Mouse (Mus musculus) limb, embryonic 13.5 days (tissue): ENCODE results near the gene Atp5e. TPM values are rescaled to one million over a fixed set of nuclear protein-coding genes. Genes with fewer than 3 reads are reported as not detected.

Source experiments
- ATAC-seq: fragments of 200-750 bp; cut with Nextera tagmentation; 2 replicates; pipeline ENCODE4 v1.8.0; 2017; ENCODE audit warnings: low read depth, moderate number of reproducible peaks, moderate TSS enrichment; ENCODE audit not compliant: low FRiP score
- H3K27ac ChIP-seq: fragments of 300-500 bp; sonication (generic); 2 replicates; pipeline ENCODE4 v1.5.1; 2015; ENCODE audit warnings: inconsistent platforms, mild to moderate bottlenecking, moderate library complexity
- H3K27me3 ChIP-seq: fragments of 300-500 bp; sonication (generic); 2 replicates; pipeline ENCODE4 v1.6.1; 2015; ENCODE audit warnings: mild to moderate bottlenecking, inconsistent platforms
- H3K36me3 ChIP-seq: fragments of 300-500 bp; sonication (generic); 2 replicates; pipeline ENCODE4 v1.6.1; 2015; ENCODE audit warnings: inconsistent platforms, mild to moderate bottlenecking, moderate library complexity
- H3K4me1 ChIP-seq: fragments of 300-500 bp; sonication (generic); 2 replicates; pipeline ENCODE4 v1.6.1; 2015; ENCODE audit warnings: inconsistent platforms
- H3K4me2 ChIP-seq: fragments of 300-500 bp; sonication (generic); replicated peaks from 2 replicates; pipeline ENCODE4 v1.6.1; 2015; ENCODE audit warnings: inconsistent platforms, mild to moderate bottlenecking, moderate library complexity
- H3K4me3 ChIP-seq: fragments of 300-500 bp; sonication (generic); 2 replicates; pipeline ENCODE4 v1.5.1; 2015; ENCODE audit warnings: moderate library complexity, mild to moderate bottlenecking, inconsistent platforms
- H3K9ac ChIP-seq: fragments of 300-500 bp; sonication (generic); 2 replicates; pipeline ENCODE4 v1.6.1; 2015; ENCODE audit warnings: mild to moderate bottlenecking, inconsistent platforms
- H3K9me3 ChIP-seq: fragments of 300-500 bp; sonication (generic); 2 replicates; pipeline ENCODE4 v1.6.1; 2016; ENCODE audit warnings: inconsistent platforms
- WGBS: fragments of 180-500 bp; shearing (Covaris S2); methylation state at CpG from one replicate; pipeline ENCODE4 v1.1.7; 2015; 5-methylcytosine and 5-hydroxymethylcytosine counted together
- polyA plus RNA-seq: library from polyadenylated mRNA; unstranded; fragments of >200 nt; fragmentation: Nextera tagmentation; extraction: Ambion mirVana; gene quantifications from 2 replicates; pipeline ENCODE4 v1.2.1, GENCODE M21; 2015

Gene Atp5e
- polyA plus RNA-seq, 1 experiment from 2014 or later: 779 TPM

DNA sequence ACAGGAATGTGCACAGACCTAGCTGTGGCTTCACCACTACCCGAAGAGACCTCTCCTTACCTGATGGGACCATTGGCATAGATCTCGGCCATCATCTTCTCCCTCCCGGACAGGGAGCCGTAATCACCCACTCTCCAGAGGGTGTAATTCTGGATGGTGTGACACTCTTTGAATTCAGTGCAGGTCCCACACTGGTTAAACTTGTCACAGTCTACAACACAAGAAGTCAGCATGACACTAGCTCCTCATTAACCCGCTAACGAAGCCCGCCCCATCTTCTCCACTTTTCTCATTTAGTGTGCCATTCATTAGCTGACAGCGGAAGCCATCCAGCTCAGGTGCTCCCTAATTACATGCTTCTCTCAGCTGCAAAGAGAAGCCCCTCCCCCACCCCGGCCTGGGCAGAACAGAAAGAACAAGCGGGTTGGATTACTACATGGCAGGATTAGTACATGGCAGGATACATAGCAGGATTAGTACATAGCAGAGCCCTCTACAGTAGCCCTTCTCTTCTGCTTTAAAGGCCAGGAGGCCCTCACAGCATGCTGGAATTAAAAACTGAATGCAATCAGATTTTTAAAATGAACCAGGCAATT is 34.8 kb downstream of the Atp5e start:
- ATAC-seq: no peak
- H3K27ac ChIP-seq: no peak overlapping the region
- no peak overlapping the region for H3K9ac ChIP-seq
- H3K4me1 ChIP-seq: peaks cover 5% of the 10 kb centered on the region; the same call in 1 of the 2 replicates
- H3K4me2 ChIP-seq: no peak overlapping the region
- H3K36me3 ChIP-seq: peaks cover 84% of the 10 kb centered on the region
- H3K27me3 ChIP-seq: no peaks in the 10 kb centered on the region
- H3K9me3 ChIP-seq: no peaks in the 10 kb centered on the region
- 75% methylated on average over 10 of the region's 10 CpGs for WGBS
- H3K4me3 ChIP-seq: no peak overlapping the region

DNA sequence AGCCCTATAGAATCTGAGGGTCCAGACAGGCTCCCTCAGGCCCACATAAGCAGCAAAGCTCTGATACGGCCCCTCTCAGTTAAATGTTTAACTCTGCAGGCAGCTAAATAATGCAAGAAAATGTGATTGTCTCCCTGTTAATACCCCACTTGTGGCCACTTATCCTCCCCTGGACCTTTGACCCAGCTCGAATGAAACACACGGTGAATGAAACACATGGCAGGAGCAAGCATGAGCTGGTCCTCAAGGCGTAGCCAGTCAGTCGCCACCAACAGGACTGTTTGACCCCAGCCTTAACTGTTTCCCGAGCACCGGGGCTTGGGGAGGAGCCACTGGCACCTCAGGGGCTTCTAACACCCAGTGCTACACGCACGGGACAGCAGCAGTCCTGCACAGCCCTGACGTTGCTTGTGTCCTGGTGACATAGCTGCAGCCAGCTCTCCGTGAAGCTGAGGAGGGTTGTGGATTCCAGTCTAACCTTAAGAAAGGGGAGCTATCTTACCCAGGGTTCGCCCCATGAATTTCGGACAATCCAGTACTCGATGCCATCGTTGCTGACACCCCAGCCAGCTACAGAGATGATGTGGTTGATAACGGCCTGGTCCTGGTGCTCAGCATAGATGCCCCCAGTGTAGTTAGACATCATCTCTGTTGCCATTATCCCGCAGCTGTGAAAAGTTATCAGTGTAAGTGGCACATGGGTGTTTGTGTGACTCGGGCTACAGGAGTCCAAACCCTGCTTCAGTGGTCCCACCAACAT is 35.6 kb downstream of the Atp5e start:
- Histone ChIP-seq H3K4me3 (no peak overlapping the region), H3K27me3 (no peaks in the 10 kb centered on the region), H3K36me3 (peaks cover 86% of the 10 kb centered on the region), H3K4me2 (no peak overlapping the region), H3K9ac (no peak overlapping the region; the same call in 1 of the 2 replicates), H3K27ac (no peak overlapping the region), H3K4me1 (peaks cover 5% of the 10 kb centered on the region; the same call in 1 of the 2 replicates), H3K9me3 (no peaks in the 10 kb centered on the region)
- no peak for ATAC-seq
- 87% methylated on average over 18 of the region's 18 CpGs for WGBS

DNA sequence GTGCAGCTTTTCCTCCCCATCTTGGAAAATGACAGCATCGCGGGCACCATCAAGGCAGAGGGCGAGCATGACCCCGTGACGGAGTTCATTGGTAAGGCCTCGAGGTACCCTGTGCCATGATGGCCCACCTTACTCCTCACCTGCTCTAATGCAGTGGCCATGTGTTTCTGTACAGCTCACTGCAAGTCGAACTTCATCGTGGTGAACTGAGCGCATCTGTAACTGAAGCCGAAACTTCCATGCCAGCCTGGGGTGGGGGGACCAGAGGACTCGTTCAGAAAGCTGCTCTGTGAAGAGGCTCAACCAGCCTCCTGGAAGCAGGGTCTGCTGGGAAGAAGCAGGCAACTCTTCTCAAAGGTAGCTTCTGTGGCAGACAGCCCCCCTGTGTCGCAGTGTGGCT is 37.0 kb downstream of the Atp5e start:
- Histone ChIP-seq H3K27ac (no peak overlapping the region), H3K4me3 (no peak overlapping the region), H3K9ac (no peak overlapping the region), H3K4me1 (peaks cover 5% of the 10 kb centered on the region; the same call in 1 of the 2 replicates), H3K36me3 (peaks cover 89% of the 10 kb centered on the region), H3K4me2 (no peak overlapping the region), H3K27me3 (no peaks in the 10 kb centered on the region), H3K9me3 (no peaks in the 10 kb centered on the region)
- no peak for ATAC-seq
- WGBS: 94% methylated on average over 12 of the region's 12 CpGs

DNA sequence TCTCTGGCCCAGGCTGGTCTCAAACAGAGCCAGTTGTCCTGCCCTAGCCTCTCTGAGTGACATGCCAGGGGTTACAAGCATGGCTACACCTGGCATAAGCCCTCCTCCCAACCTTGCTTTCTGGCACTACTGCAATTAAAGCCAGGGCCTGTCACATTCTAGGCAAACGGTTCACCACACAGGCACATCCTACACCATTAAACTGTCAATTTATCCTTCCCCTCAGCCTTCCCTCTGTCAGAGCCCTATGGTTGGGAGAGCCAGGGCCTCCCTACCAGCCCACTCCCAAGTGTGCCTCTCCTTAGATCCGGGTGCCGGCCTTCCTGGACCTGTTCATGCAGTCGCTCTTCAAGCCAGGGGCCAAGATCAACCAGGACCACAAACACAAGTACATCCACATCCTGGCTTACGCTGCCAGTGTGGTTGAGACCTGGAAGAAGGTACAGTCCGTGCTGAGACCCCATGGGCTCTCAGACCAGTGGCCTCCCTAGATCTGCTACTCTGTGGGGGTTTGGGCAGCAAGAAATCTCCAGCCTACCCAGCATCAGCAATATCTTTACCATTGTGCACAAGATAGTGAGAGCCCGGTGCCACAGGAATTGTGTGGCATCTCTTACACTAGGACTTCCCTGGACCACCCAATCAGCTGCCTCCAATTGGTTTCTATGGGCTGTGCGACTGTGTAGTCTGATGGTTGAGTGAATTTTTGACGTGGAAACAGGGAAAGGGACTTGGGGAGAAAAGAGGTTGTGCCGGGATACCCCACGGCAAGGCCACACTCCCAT is 39.4 kb downstream of the Atp5e start:
- Histone ChIP-seq H3K36me3 (peaks cover 100% of the 10 kb centered on the region), H3K4me2 (no peak overlapping the region), H3K4me1 (peaks cover 4% of the 10 kb centered on the region; the same call in 1 of the 2 replicates), H3K9ac (no peak overlapping the region), H3K4me3 (no peak overlapping the region), H3K27ac (no peak overlapping the region), H3K9me3 (no peaks in the 10 kb centered on the region), H3K27me3 (no peaks in the 10 kb centered on the region)
- 87% methylated on average over 11 of the region's 11 CpGs for WGBS
- no peak for ATAC-seq

DNA sequence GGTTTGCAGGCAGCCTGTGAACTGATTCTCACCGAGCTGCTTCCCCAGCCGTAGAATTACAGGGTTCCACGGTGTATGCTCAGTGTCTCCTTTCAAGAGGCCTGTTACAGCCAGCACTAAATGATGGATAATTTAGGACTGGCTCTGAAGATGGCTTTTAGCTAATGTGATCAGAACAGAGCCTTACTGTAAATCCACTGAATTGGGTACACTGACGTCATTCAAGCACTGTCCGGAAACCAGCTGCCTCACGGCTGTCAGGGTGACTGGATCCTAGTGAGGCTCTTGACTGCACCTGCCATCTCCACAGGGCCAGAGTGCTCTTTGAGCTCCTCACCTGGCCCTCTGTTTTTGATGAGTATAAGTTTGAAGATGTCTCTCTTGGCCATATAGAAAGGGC is 42.8 kb downstream of the Atp5e start:
- ATAC-seq: no peak
- Histone ChIP-seq H3K9me3 (no peaks in the 10 kb centered on the region), H3K4me1 (peaks cover 14% of the 10 kb centered on the region), H3K27ac (no peak overlapping the region), H3K9ac (no peak overlapping the region), H3K4me2 (no peak overlapping the region), H3K36me3 (peaks cover 73% of the 10 kb centered on the region), H3K4me3 (no peak overlapping the region), H3K27me3 (no peaks in the 10 kb centered on the region)
- WGBS: 84% methylated on average over 6 of the region's 6 CpGs

DNA sequence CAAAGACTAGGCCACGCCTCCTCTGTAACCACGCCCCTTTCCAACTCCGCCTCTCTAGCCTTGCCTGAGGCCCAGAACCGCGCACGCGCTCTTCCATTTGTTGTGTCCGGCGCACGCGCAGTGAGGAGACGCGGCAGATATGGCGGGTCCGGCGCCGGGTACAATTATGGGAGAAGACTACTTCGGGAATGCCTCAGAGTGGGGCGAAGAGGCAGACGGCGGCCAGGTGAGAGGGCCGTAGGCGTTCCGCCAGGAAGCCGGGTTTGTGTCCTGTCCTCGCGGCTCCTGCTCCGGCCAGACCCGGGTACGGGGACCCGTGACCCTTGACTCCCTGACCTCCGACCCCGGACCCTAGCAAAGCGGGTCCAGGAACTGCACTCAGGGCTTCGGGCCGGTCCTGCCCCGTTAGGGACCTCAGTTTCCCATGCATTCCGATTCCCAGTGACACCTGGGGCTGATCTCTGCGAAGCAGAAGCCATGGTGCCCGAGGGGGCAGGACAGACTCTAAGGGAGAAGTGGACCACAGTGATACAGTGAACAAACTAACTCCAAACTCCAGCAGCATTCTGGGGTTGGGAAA is 48.1 kb downstream of the Atp5e start, which contains the start of gene Nelfcd:
TSS of gene Nelfcd (plus strand) at position 74 of the 580 bp plus-strand sequence.
- Histone ChIP-seq H3K9ac (peak within 1 kb of the TSS; percentile 93), H3K27ac (0 out of 2 replicates have a peak within 1 kb of the TSS, but pooled peaks have one; percentile 40), H3K4me3 (peak within 1 kb of the TSS; percentile 90), H3K36me3 (peaks cover 20% of the 10 kb centered on the region), H3K9me3 (no peaks in the 10 kb centered on the region), H3K27me3 (no peaks in the 10 kb centered on the region), H3K4me1 (peaks cover 14% of the 10 kb centered on the region), H3K4me2 (peak within 1 kb of the TSS; percentile 81)
- peak; percentile 93 for ATAC-seq
- WGBS: under 1% methylated on average over 40 of the region's 40 CpGs

DNA sequence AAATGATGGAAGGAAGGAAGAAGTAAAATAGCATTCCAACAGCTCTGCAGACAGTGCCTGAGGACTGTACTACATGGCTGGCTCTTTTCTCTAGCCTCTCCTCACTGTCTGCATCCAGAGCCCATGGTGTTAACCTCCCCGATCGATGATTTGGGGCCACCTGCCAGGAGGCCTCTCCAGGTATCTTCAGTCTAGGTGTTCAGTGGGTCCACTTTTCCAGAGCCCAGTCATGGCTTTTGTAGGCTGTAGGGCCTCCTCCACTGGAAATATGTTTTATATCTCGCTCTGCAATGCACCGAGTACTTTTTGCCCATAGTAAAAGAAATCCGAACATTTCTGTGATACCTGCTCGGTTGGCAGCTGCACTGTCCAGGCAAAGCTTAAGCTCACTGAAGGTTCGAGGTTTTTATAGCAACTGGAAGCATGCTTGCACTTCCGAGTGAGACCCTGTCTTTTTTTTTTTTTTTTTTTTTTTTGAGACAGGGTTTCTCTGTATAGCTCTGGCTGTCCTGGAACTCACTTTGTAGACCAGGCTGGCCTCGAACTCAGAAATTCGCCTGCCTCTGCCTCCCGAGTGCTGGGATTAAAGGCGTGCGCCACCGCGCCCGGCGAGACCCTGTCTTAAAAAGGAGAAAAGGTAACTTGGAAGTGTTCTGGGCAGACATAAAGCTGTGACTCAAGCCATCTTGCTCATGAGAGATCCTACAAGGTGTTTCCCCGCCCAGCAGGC is 48.7 kb downstream of the Atp5e start:
- Histone ChIP-seq H3K4me2 (peak overlapping the region; percentile 81), H3K27ac (no peak overlapping the region), H3K4me1 (peaks cover 14% of the 10 kb centered on the region), H3K36me3 (peaks cover 14% of the 10 kb centered on the region), H3K27me3 (no peaks in the 10 kb centered on the region), H3K4me3 (peak overlapping the region; percentile 90), H3K9me3 (no peaks in the 10 kb centered on the region), H3K9ac (no peak overlapping the region)
- WGBS: 46% methylated on average over 18 of the region's 18 CpGs
- peak; percentile 33 for ATAC-seq

DNA sequence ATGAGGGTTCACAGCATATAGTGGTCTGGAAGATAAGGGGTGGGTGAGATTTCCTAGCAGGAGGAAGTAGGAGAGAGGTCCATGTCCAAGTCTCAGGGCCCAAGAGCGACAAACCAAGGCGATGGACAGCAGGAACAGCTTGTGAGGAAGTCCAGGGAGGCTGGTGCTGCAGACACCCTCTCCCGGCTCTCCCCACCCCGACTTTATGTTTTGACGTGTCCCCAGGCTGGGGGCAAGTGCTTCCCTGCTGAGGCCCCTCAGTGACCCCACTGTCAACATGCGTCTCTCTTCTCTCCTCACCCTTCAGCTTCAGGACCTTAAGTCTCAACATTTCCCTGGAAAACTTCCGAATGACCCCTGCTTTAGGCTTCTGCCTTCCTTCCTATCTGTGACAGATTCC is 50.8 kb downstream of the Atp5e start:
- Histone ChIP-seq H3K27me3 (no peaks in the 10 kb centered on the region), H3K9ac (no peak overlapping the region), H3K27ac (no peak overlapping the region), H3K36me3 (no peaks in the 10 kb centered on the region), H3K4me1 (peaks cover 10% of the 10 kb centered on the region), H3K4me3 (no peak overlapping the region), H3K9me3 (no peaks in the 10 kb centered on the region), H3K4me2 (no peak overlapping the region)
- WGBS: 69% methylated on average over 7 of the region's 7 CpGs
- ATAC-seq: no peak

Other genes starting within 250 kb of the Atp5e start
- 1,943 and 1,947 TPM in 2 replicates for gene Gnas, start 179.8 kb downstream of the Atp5e start, polyA plus RNA-seq
- 21.5 and 25.3 TPM in 2 replicates for gene Gm20721, start 117.4 kb downstream of the Atp5e start, polyA plus RNA-seq
- gene Nelfcd, start 48.3 kb downstream of the Atp5e start, polyA plus RNA-seq: 144 and 148 TPM in 2 replicates
- 166 and 177 TPM in 2 replicates for gene Ctsz, start 25.1 kb downstream of the Atp5e start, polyA plus RNA-seq
- 2.2 and 3.1 TPM in 2 replicates for gene Tubb1, start 13.4 kb downstream of the Atp5e start, polyA plus RNA-seq
- 108 and 110 TPM in 2 replicates for gene Prelid3b, start 9.0 kb upstream of the Atp5e start, polyA plus RNA-seq
- 0.03 TPM in 2 replicates for gene Zfp831, start 179.4 kb upstream of the Atp5e start, polyA plus RNA-seq